Mouse (Mus musculus) liver, adult 2 months (tissue): ENCODE measurements at regions not wholly inside any gene's neighbourhood (a gene's known extent, or its start where the extent isn't known, plus 50 kb on each side); places are given as distances from the start of the nearest gene placed in this dataset.

ENCODE experiments used
- DNase-seq: peaks from one replicate; pipeline ENCODE4 v3.0.0-alpha.2; 2011; ENCODE audit warnings: low read depth, low spot score; ENCODE audit errors: extremely low read depth
- H3K27ac ChIP-seq: fragments of 200-500 bp; replicated peaks from 2 replicates; pipeline ENCODE4 v1.5.1; 2012; ENCODE audit warnings: low read depth, mild to moderate bottlenecking, control low read depth, inconsistent platforms, low read length; ENCODE audit not compliant: insufficient read depth
- H3K27me3 ChIP-seq: fragments of 200-500 bp; 2 replicates; pipeline ENCODE4 v1.6.1; 2012; ENCODE audit warnings: mild to moderate bottlenecking, moderate library complexity, low read length, inconsistent platforms; ENCODE audit not compliant: control insufficient read depth, insufficient read depth
- H3K36me3 ChIP-seq: fragments of 200-500 bp; 2 replicates; pipeline ENCODE4 v1.6.1; 2012; ENCODE audit warnings: low read length, inconsistent platforms; ENCODE audit not compliant: control insufficient read depth, insufficient read depth
- H3K4me1 ChIP-seq: fragments of 200-500 bp; 2 replicates; pipeline ENCODE4 v1.6.1; 2011; ENCODE audit warnings: low read length; ENCODE audit not compliant: control insufficient read depth, insufficient read depth
- H3K4me3 ChIP-seq: fragments of 200-500 bp; 2 replicates; pipeline ENCODE4 v1.5.1; 2011; ENCODE audit warnings: low read depth, mild to moderate bottlenecking, control low read depth, low read length, moderate library complexity; ENCODE audit not compliant: insufficient read depth
- H3K79me2 ChIP-seq: fragments of 200-500 bp; 2 replicates; pipeline ENCODE4 v1.6.1; 2012; ENCODE audit warnings: inconsistent platforms, mild to moderate bottlenecking, low read length, moderate library complexity; ENCODE audit not compliant: control insufficient read depth, insufficient read depth
- H3K9ac ChIP-seq: fragments of 200-500 bp; 2 replicates; pipeline ENCODE4 v1.6.1; 2012; ENCODE audit warnings: low read depth, mild to moderate bottlenecking, control low read depth, inconsistent platforms, low read length
- CTCF ChIP-seq: fragments of 200-500 bp; IDR thresholded peaks from 2 replicates; pipeline ENCODE4 v1.5.1; 2011; ENCODE audit warnings: low read depth, low read length, control low read depth
- POLR2A ChIP-seq: fragments of 200-500 bp; IDR thresholded peaks from 2 replicates; pipeline ENCODE4 v1.6.1; 2011; ENCODE audit warnings: low read length, control low read depth; ENCODE audit not compliant: insufficient read depth; ENCODE audit errors: extremely low read depth
- WGBS: fragments of 180-500 bp; shearing (Covaris S2); methylation state at CpG from one replicate; pipeline ENCODE4 v1.1.7; 2018; 5-methylcytosine and 5-hydroxymethylcytosine counted together

GRCm38 (mm10) chr9:85550455-85550854 is 198.7 kb downstream of the Ibtk start:
- H3K27me3 ChIP-seq, result no peaks in the 10 kb centered on the region
- DNase-seq, result no peak
- H3K79me2 ChIP-seq, result no peaks in the 10 kb centered on the region
- WGBS, result 70% methylated on average over 3 of the region's 3 CpGs
- H3K27ac ChIP-seq, result no peak overlapping the region
- TF ChIP-seq CTCF, result no peak
- no peak for TF ChIP-seq POLR2A
- no peak overlapping the region for H3K9ac ChIP-seq
- H3K4me1 ChIP-seq, result no peaks in the 10 kb centered on the region
- no peaks in the 10 kb centered on the region for H3K36me3 ChIP-seq
- H3K4me3 ChIP-seq, result no peak overlapping the region

- DNase-seq, result no peak
- TF ChIP-seq CTCF, result no peak
- no peak for TF ChIP-seq POLR2A
These were observed 202.9 kb downstream of the Ibtk start for GRCm38 (mm10) chr9:85546226-85546625.

GRCm38 (mm10) chr9:85545566-85545965 is 203.6 kb downstream of the Ibtk start:
- H3K79me2 ChIP-seq, result no peaks in the 10 kb centered on the region
- no peak for DNase-seq
- no peaks in the 10 kb centered on the region for H3K36me3 ChIP-seq
- H3K4me3 ChIP-seq, result no peak overlapping the region
- no peaks in the 10 kb centered on the region for H3K27me3 ChIP-seq
- no peak overlapping the region for H3K9ac ChIP-seq
- H3K4me1 ChIP-seq, result no peaks in the 10 kb centered on the region
- TF ChIP-seq POLR2A, result no peak
- TF ChIP-seq CTCF, result no peak
- H3K27ac ChIP-seq, result no peak overlapping the region
- 94% methylated on average over 1 of the region's 1 CpGs for WGBS

More at GRCm38 (mm10) chr9:85546226-85546625, 202.9 kb downstream of the Ibtk start:
- Histone ChIP-seq H3K27ac (no peak overlapping the region), H3K27me3 (no peaks in the 10 kb centered on the region), H3K4me1 (no peaks in the 10 kb centered on the region), H3K36me3 (no peaks in the 10 kb centered on the region), H3K79me2 (no peaks in the 10 kb centered on the region), H3K4me3 (no peak overlapping the region), H3K9ac (no peak overlapping the region)
- 81% methylated on average over 2 of the region's 2 CpGs for WGBS

GRCm38 (mm10) chr9:85538557-85538956 is 210.6 kb downstream of the Ibtk start:
- H3K4me3 ChIP-seq, result no peak overlapping the region
- no peak for DNase-seq
- no peaks in the 10 kb centered on the region for H3K79me2 ChIP-seq
- no peaks in the 10 kb centered on the region for H3K4me1 ChIP-seq
- H3K36me3 ChIP-seq, result no peaks in the 10 kb centered on the region
- H3K27me3 ChIP-seq, result no peaks in the 10 kb centered on the region
- H3K9ac ChIP-seq, result no peak overlapping the region
- TF ChIP-seq POLR2A, result no peak
- TF ChIP-seq CTCF, result no peak
- WGBS, result 56% methylated on average over 3 of the region's 3 CpGs
- no peak overlapping the region for H3K27ac ChIP-seq

- Histone ChIP-seq H3K79me2 (no peaks in the 10 kb centered on the region), H3K27ac (no peak overlapping the region), H3K9ac (no peak overlapping the region), H3K4me3 (no peak overlapping the region), H3K27me3 (no peaks in the 10 kb centered on the region), H3K4me1 (no peaks in the 10 kb centered on the region), H3K36me3 (no peaks in the 10 kb centered on the region)
- no peak for DNase-seq
- WGBS, result 86% methylated on average over 3 of the region's 3 CpGs
- no peak for TF ChIP-seq CTCF
- TF ChIP-seq POLR2A, result no peak
These were observed 201.3 kb upstream of the Tent5a start for GRCm38 (mm10) chr9:85528421-85528820.

- no peaks in the 10 kb centered on the region for H3K27me3 ChIP-seq
- H3K27ac ChIP-seq, result no peak overlapping the region
- H3K79me2 ChIP-seq, result no peaks in the 10 kb centered on the region
- no peak overlapping the region for H3K9ac ChIP-seq
- no peak for TF ChIP-seq CTCF
- TF ChIP-seq POLR2A, result no peak
- H3K4me1 ChIP-seq, result no peaks in the 10 kb centered on the region
- no peak overlapping the region for H3K4me3 ChIP-seq
- H3K36me3 ChIP-seq, result no peaks in the 10 kb centered on the region
- no peak for DNase-seq
These were observed 197.6 kb upstream of the Tent5a start for GRCm38 (mm10) chr9:85524733-85525132.
